Mouse (Mus musculus) midbrain, postnatal 0 days (tissue): ENCODE data around the gene Gm8265. TPM values are rescaled to one million over a fixed set of nuclear protein-coding genes. Genes with fewer than 3 reads are reported as not detected.
"Not testable (repeated sequence)": the region's sequence is repeated elsewhere in the genome, so short reads cannot be mapped to it uniquely, and the experiment has no call there.

Source experiments
- ATAC-seq: fragments of 200-750 bp; cut with Nextera tagmentation; 2 replicates; pipeline ENCODE4 v1.8.0; 2017; ENCODE audit warnings: moderate number of reproducible peaks, mild to moderate bottlenecking, moderate TSS enrichment, moderate library complexity; ENCODE audit not compliant: low FRiP score
- DNase-seq: peaks from one replicate; pipeline ENCODE4 v3.0.0-alpha.2; 2015; ENCODE audit warnings: low spot score
- H3K27ac ChIP-seq: fragments of 300-500 bp; sonication (generic); 2 replicates; pipeline ENCODE4 v1.5.1; 2014; ENCODE audit warnings: low read depth, mild to moderate bottlenecking, low read length, mixed read lengths
- H3K27me3 ChIP-seq: fragments of 300-500 bp; sonication (generic); 2 replicates; pipeline ENCODE4 v1.6.1; 2014; ENCODE audit warnings: low read length, control low read depth, mixed read lengths; ENCODE audit not compliant: insufficient read depth
- H3K36me3 ChIP-seq: fragments of 300-500 bp; sonication (generic); 2 replicates; pipeline ENCODE4 v1.6.1; 2014; ENCODE audit warnings: low read length, control low read depth, mixed read lengths; ENCODE audit not compliant: insufficient read depth
- H3K4me1 ChIP-seq: fragments of 300-500 bp; sonication (generic); 2 replicates; pipeline ENCODE4 v1.6.1; 2014; ENCODE audit warnings: mild to moderate bottlenecking, control low read depth, antibody characterized with exemption, low read length, mixed read lengths; ENCODE audit not compliant: insufficient read depth
- H3K4me2 ChIP-seq: fragments of 300-500 bp; sonication (generic); 2 replicates; pipeline ENCODE4 v1.6.1; 2014; ENCODE audit warnings: low read depth, mild to moderate bottlenecking, low read length, mixed read lengths; ENCODE audit not compliant: poor library complexity, severe bottlenecking
- H3K4me3 ChIP-seq: fragments of 300-500 bp; sonication (generic); 2 replicates; pipeline ENCODE4 v1.5.1; 2014; ENCODE audit warnings: low read depth, mild to moderate bottlenecking, low read length, moderate library complexity
- H3K9ac ChIP-seq: fragments of 300-500 bp; sonication (generic); replicated peaks from 2 replicates; pipeline ENCODE4 v1.6.1; 2014; ENCODE audit warnings: mild to moderate bottlenecking, low read length, moderate library complexity, mixed read lengths; ENCODE audit not compliant: poor library complexity, severe bottlenecking
- H3K9me3 ChIP-seq: fragments of 300-500 bp; sonication (generic); 2 replicates; pipeline ENCODE4 v1.6.1; 2016; ENCODE audit warnings: low read length, control low read depth
- WGBS: fragments of 180-500 bp; shearing (Covaris S2); extraction: QIAGEN DNeasy Blood & Tissue Kit; methylation state at CpG from one replicate; pipeline ENCODE4 v1.1.7; 2014; 5-methylcytosine and 5-hydroxymethylcytosine counted together
- polyA plus RNA-seq: library from polyadenylated mRNA; unstranded; fragments of >200 nt; fragmentation: Nextera tagmentation; extraction: Ambion mirVana; gene quantifications from 2 replicates; pipeline ENCODE4 v1.2.1, GENCODE M21; 2015
- total RNA-seq: library from RNA; depleted of rRNA; stranded (reverse); fragments of >200 nt; gene quantifications from 2 replicates; pipeline ENCODE4 v1.2.3, GENCODE M21; 2014; rRNA removed

Gene Gm8265
- total RNA-seq (not detected in 2 replicates), polyA plus RNA-seq (not detected in 2 replicates)

DNA sequence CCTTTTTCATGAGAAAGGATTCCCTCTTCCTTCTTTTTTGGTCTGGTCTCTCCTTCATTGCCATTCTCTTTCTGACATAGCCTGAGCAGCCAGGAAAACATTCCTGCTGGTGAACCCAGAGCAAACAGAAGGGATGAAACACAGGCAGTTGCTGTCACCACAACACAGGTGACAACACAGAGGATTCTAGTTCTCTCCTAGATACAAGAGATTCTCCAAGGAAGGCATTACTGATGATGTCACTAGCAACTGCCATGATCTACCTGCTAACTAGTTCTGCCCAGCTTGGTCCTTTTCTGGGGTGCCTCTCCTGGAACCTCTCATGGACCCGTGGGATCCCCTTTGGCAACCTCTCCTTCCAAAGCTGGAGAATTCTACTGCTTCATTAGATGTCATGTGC lies at the start of gene Gm8265:
Gene Gm8265, minus strand, starts transcription at position 101 of the 400 bp plus-strand sequence.
- WGBS: no CpG with 5 or more reads among the region's 1 CpGs
- ATAC-seq: not testable (repeated sequence)

More for the DNA sequence above, at the start of gene Gm8265:
- H3K4me3 ChIP-seq, DNase-seq, H3K9me3 ChIP-seq, H3K9ac ChIP-seq, H3K27ac ChIP-seq, H3K4me2 ChIP-seq, H3K27me3 ChIP-seq, H3K4me1 ChIP-seq, H3K36me3 ChIP-seq: not testable (repeated sequence)

Other genes starting within 250 kb of the Gm8265 start
- gene Gm3500, start 244.0 kb downstream of the Gm8265 start, total RNA-seq: 1.2 TPM in 1 of 2 replicates, not detected in the other
- 2.0 and 2.8 TPM in 2 replicates for gene Gm3500, start 244.0 kb downstream of the Gm8265 start, polyA plus RNA-seq
- 2.7 and 3.1 TPM in 2 replicates for gene Gm3194, start 177.6 kb downstream of the Gm8265 start, total RNA-seq
- gene Gm3194, start 177.6 kb downstream of the Gm8265 start, polyA plus RNA-seq: 0.42 and 3.0 TPM in 2 replicates
- not detected in 2 replicates for gene Gm8246, start 155.2 kb downstream of the Gm8265 start, total RNA-seq
- gene Gm8246, start 155.2 kb downstream of the Gm8265 start, polyA plus RNA-seq: not detected in 2 replicates
- 0.19 TPM in 1 of 2 replicates, not detected in the other for gene Gm3187, start 148.8 kb downstream of the Gm8265 start, total RNA-seq
- 0.23 TPM in 1 of 2 replicates, not detected in the other for gene Gm3187, start 148.8 kb downstream of the Gm8265 start, polyA plus RNA-seq
- 7.2 and 14.5 TPM in 2 replicates for gene Gm3488, start 131.4 kb downstream of the Gm8265 start, total RNA-seq
- gene Gm3488, start 131.4 kb downstream of the Gm8265 start, polyA plus RNA-seq: 17.7 and 19.2 TPM in 2 replicates
- gene Gm3532, start 94.5 kb downstream of the Gm8265 start, total RNA-seq: not detected in 2 replicates
- gene Gm3532, start 94.5 kb downstream of the Gm8265 start, polyA plus RNA-seq: not detected in 2 replicates
- not detected in 2 replicates for gene Gm9603, start 54.4 kb upstream of the Gm8265 start, total RNA-seq
- not detected in 2 replicates for gene Gm9603, start 54.4 kb upstream of the Gm8265 start, polyA plus RNA-seq
- 3.1 TPM in 1 of 2 replicates, not detected in the other for gene Gm3373, start 108.5 kb upstream of the Gm8265 start, total RNA-seq
- gene Gm3373, start 108.5 kb upstream of the Gm8265 start, polyA plus RNA-seq: 0.64 and 1.5 TPM in 2 replicates
- 2.7 and 3.2 TPM in 2 replicates for gene Gm3383, start 175.0 kb upstream of the Gm8265 start, total RNA-seq
- gene Gm3383, start 175.0 kb upstream of the Gm8265 start, polyA plus RNA-seq: 5.2 and 5.9 TPM in 2 replicates
- not detected in 2 replicates for gene Gm3424, start 197.3 kb upstream of the Gm8265 start, total RNA-seq
- not detected in 2 replicates for gene Gm3424, start 197.3 kb upstream of the Gm8265 start, polyA plus RNA-seq
- gene Gm8237, start 247.4 kb upstream of the Gm8265 start, total RNA-seq: 0.49 and 1.2 TPM in 2 replicates
- 1.4 and 1.6 TPM in 2 replicates for gene Gm8237, start 247.4 kb upstream of the Gm8265 start, polyA plus RNA-seq